Mouse (Mus musculus): ENCODE results near the gene Kcnk4.

DNA sequence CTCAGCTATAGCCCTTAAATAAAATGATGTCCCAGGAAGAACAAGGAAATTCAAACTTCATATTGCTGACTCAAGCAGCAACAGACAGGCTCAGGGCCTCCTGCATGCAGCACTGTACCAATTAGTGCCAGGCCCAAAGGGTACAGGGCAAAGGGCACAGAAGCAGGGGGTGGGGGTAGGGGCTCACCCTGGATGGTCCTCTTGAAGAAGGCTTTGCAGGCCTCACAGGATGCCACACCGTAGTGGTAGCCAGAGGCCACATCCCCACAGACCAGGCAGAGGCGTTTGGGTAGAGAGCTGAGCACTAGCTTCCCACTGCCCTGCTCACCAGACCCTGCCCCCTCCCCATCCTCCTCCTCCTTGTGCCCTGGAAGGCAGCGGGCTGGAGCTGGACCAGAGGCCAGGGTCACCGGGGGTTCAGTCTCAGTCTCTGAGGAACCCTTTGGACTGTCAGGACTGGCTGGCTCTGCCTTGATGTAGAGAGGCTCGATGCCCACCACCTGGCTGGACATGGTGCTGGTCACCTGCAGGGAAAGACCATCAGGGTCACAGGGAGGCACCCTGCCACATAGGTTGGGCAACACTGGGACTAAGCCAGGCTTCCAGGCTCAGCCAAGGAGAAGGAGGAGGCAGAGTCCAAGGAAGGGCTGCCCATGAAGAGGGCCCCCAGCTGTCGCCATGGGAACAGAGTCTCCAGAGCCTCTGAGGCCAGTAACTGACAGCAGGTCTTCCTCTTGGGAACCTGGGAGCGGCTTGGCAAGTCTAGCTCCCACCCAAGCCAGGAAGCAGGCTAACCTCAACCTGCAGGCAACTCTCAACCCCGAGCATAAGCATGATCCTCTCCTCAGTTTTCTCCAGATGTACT is 14.2 kb downstream of the Kcnk4 start:
- TF ChIP-seq EP300 (optimal IDR thresholded peaks at IDR 0.05), result no peak
- TF ChIP-seq CTCF (IDR thresholded peaks at IDR 0.05; ENCODE audit: low read depth), result no peak

Data from stomach, postnatal 0 days (tissue).